Mouse (Mus musculus) left cerebral cortex, postnatal 10 days (tissue): ENCODE measurements at regions not wholly inside any gene's neighbourhood (a gene's known extent, or its start where the extent isn't known, plus 50 kb on each side); places are given as distances from the start of the nearest gene placed in this dataset.

Source experiments
- DNase-seq, 2 experiments: peaks; one replicate each; pipeline ENCODE4 v3.0.0; 2021 to 2022; ENCODE audit warnings: low spot score in 2 of 2, mixed read lengths in 1 of 2; ENCODE audit errors: extremely low spot score in 1 of 2
- intact Hi-C: fragments of 180-260 bp; cut with DNase I; formaldehyde crosslinking; loops from one replicate; pipeline ENCODE4 v1.15.1; 2025

DNA sequence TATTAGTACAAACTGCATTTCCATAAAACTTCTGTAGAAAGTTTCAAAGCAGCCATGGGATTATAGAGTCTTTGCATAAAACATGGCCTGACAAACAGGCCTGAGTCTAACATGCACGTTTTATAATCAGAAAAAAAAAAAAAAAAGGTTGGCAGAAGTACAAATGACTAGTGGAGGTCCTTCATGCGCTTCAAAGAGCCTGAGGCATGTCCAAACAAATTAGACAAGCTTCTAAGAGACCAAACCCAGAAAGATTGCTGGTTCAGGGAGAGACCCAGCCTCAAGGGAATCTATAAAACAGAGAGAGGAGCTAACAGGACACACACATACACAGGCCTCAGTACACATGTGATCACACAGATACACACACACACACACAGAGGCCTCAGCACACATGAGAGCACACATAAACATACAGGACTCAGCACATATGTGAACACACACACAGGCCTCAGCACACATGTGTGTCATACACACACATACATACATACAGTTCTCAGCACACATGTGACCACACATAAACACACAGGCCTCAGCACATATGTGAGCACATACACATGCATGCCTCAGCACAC is 57.0 kb upstream of the Gnaq start:
- intact Hi-C loops = no loop called here
- DNase-seq = no peak

DNA sequence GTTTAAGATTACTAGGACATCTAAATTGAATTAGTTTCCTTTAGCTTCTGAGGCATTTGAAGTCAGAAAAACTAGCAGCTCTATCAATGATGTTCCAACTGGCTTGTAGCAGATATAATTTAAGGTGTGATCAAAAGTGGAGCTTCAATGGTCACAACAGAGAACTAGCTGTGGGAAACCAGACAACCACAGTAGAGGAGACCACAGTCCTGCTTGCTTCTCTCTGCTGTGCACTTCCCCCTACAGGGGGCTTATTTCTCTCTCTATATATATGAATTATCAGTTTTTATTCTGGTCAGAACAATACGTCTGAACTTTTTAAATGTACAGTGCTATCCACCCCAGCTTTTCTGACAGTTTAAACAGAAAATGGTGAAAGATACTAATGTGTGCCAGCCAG is 57.6 kb upstream of the Gnaq start:
- intact Hi-C loops = no loop called here

DNA sequence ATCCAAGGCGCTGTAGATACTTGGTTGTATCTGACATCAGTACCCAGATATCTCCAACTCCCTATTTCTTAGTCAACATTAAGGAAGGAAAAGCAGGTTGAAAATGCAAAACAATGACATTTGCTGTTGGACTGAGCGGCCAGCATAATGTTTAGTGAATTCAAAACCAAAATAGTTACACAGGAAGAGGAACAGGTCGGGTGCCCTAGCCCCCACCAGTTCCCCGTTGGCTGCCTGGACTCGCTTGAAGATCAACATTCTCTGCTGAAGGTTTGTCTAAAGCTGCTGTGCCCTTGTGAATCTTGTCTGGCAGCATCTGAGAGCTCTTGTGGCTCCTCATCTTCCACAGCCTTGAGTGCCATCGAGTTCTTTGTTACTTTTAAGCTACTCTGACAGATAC is 65.3 kb upstream of the Gnaq start:
- intact Hi-C loops = loop anchor here (10.0 kb wide), 1 partner anchor 267 kb away; no protein-coding TSS in a partner anchor

More for the DNA sequence above, 57.6 kb upstream of the Gnaq start:
- no peak for DNase-seq

DNA sequence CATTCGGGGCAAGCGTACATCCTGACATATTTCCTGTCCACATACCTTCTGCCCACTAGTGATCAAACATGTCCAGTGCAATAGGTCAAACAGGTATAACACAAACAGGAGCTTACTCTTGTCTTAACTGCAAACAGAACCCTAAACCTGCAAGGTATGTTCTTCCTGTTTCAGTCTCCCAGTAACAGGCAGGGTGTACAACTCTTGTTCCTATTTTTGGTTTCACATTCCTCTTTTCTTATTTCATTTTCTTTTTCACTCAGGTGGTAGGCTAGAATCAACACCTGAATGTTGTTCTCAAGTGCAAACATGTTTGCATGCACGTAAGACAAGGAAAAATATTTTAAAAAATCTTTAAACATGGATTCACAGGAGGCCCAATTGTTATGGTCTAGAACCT is 67.7 kb upstream of the Gnaq start:
- no peak for DNase-seq
- intact Hi-C loops = loop anchor here (5.0 to 10.0 kb wide), 3 partner anchors 67 to 532 kb away; partner anchors contain the start of gene Gnaq

More for the DNA sequence above, 65.3 kb upstream of the Gnaq start:
- DNase-seq = no peak

DNA sequence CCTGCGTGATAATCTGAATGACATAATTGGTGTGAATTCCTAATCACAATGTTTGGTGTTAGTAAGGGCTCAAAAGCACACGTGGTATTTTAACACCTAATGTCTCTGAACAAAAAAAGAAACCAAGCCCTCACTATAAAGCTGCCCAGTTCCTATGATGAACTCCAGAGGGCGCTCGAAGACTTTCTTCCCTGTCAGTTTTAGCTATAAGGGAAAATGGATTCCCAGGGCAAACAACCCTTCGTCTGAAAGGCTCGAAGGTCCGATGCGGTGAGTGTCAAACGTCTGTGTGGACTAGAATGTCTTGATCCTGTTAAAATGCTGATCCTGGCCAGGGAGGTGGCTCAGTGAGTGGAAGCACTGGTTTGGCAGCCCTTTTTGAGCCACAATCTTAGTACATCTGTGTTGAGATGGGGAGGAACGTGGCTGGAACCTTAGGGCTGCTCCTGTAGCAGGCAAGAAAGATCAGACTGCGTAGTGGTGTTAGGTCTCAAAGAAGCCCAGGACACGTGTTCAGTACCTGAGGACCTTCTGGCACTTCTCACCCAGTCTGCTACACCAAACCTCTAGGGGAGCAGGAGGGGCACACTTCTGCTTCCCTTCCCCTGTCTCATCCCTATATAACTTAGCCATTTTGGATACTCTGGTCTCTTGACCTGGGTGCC is 68.6 kb upstream of the Gnaq start:
- peak; percentile 72 to 77 for DNase-seq
- intact Hi-C loops = loop anchor here (5.0 to 10.0 kb wide), 3 partner anchors 68 to 533 kb away; partner anchors contain the start of gene Gnaq

DNA sequence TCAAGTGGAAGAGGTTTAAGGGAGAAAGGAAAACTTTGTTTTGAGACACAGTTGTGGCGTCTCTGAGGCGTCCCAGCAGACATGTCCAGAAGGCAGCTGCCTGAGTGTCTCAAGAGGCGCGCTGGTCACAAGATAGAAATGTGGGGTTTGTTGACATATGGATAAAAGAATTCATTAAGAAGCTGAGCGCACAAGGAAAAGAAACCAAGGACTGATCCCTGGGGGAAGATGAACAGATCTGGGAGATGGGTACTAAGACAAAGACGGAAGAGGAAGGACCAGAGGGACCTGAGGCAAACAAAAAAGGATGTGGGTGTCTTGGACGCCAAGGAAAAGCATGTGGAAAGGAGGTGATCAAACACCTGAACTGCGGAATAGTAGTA is 69.1 kb upstream of the Gnaq start:
- DNase-seq = no peak
- intact Hi-C loops = loop anchor here (5.0 to 10.0 kb wide), 3 partner anchors 69 to 534 kb away; partner anchors contain the start of gene Gnaq

DNA sequence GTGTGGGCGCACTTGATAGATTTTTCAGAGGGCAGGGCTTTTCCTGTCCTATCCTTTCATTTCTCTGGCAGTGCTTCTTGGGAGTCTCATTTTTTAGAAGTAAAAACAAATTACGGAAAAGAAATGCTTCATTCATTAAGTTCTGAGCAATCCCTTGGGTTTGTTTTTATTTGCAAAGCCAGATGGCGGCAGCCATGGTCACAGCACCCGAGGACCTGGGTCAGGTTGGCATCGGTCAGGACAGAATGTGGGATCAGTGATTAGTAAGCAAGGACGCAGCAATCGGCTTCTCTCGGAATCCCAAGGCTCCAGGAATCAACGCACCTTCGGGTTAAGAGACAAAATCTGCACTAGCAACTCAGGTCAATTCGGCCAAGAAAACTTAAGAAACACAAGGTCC is 70.8 kb upstream of the Gnaq start:
- intact Hi-C loops = loop anchor here (5.0 to 10.0 kb wide), 3 partner anchors 70 to 535 kb away; partner anchors contain the start of gene Gnaq
- no peak for DNase-seq

DNA sequence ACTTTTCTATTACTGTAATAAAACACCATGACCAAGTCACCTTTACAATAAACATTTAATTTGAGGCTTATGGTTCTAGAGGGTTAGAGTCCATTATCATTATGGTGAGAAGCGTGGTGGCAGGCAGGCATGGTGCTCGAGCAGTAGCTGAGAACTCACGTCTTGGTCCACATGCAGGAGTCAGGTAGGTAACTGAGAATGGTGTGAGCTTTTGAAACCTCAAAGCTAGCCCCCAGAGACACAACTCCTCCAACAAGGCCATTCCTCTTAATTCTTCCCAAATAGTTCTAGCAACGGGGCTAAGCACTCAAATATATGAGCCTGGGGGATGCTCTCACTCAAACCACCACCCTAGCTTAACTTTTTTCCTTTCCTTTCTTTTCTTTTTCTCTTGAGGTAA is 73.6 kb upstream of the Gnaq start:
- intact Hi-C loops = no loop called here
- no peak for DNase-seq

DNA sequence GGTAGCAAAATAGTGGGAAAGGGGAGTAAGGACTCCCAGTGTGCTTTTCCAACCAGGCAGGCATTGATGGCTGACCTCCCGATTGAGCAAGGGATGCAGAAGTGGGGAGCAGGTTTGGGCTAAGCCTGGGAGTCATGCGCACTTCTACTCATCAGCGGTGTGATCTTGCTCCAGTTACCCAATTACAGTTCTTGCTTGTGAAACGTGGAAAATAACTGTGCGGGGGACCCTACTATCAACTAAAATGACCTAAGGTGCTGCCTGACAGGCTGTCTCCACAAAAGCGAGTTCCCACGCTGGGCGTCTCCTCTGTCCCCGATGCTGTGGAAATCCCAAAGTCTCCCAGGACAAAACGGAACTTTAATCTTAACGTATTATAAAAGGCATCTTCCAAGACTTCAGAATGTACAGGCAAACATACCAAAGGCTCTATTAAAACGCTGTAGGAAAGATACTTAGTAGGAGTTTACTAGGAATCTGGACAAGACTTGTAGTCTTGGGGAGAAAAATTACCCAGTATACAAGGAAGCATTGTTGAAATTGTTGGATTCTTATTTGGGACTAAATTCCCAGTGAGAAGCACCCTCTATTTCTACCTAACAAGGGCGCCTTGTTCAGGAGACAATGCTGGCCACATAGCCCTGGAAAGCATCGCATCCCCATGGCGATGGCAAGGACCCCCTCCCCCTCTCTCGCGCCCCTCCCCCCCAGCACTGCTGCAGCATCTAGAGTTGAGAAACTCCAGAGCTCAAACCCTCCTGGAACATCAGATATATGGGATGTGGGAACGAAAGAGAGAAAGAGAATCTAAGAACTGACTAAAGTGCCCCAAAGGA is 65.6 kb upstream of the Cep78 start:
- DNase-seq = peak; percentile 20 to 56
- intact Hi-C loops = no loop called here

DNA sequence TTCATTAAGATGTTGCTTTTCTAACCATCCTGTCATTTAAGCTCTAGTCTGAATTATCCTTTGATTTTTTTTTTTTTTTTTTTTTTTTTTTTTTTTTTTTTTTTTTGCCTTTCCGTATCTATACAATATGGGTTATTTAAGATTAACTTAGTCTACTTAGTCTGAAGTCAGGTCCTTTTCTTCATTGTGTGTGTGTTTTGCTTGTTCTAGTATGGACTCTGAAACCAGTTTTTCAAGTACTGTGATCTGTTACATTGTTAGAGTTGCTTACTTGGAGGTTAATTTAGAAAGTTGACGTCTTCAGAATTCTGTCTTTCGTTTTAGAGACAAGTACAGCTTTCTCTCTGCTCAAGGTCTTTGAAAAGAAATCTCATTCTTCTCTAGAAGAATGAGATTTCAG is 64.9 kb upstream of the Cep78 start:
- intact Hi-C loops = no loop called here
- DNase-seq = no peak

DNA sequence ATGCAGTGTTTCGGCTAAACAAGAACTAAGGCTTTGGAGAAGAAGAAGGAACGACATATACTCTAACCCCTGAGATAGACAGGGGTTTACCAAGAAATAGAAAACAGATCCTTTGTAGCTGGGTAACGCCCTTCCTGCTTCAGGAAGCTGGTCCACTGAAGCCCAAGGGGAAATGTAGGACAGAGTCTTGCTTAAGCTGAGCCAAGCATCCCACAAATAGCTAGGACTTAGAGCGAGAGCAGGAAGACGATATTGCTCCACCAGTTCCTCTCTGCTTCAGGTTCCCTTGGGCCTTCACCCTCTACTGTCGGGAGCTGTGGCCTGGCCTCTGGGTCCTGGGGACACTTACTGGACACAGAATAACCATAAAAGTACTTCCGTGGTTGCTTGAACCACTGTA is 62.2 kb upstream of the Cep78 start:
- DNase-seq = no peak
- intact Hi-C loops = no loop called here

DNA sequence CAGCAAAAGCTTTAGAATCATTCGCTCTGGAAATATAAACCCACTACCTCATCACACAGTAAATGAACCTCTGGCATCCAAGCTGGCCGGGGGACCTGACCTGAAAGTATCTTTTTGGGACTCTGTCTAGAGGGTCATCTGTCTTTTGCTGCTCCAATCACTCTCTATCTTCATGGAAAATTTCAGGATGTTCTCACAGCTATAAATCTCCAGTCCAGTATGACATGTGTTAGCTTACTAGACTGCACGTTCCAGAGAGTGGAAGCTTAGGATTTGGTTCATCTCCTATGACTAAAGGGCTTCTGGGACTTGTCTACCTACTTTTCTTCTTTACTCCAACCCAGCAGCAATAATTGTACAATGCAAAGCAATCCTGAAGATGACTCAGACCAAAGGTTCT is 60.5 kb upstream of the Cep78 start:
- intact Hi-C loops = no loop called here

DNA sequence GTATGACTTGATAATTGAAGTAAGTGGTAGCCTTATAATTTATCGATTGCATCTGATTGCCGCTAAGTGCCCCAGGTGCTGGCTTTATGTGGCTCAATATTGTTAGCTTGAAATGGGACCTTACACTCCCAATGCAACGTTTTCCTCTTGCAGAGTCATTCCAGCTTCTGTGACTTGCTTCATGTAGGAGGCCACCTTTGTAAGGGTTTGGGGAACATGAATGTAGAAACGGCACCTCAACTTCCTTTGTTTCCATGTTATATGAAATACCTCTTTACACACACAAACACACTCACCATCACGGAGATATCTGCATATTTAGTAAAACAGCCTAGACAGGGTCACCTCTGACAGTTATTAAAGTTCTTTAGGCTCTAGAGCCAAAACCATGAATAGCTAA is 59.4 kb upstream of the Cep78 start:
- DNase-seq = no peak
- intact Hi-C loops = no loop called here

More for the DNA sequence above, 60.5 kb upstream of the Cep78 start:
- no peak for DNase-seq

DNA sequence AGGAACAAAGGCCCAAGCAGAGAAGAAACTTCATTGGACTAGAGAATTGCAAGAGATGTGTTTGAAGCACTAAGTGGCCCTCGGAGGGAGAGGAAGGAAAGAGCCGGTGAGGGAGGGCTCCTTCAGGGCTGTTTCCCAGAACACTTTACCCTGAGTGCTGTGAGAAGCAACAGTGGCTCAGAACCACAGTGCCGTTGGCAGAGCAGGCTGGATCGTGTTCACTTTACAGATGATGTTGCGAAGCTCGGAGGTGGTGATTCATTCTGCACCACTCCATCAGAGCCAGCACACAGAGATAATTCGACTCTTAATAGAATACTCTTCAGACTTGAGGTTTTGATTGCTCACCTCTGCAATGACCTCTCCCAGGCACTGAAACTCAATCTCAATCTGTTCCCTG is 58.2 kb upstream of the Cep78 start:
- intact Hi-C loops = no loop called here
- no peak for DNase-seq

DNA sequence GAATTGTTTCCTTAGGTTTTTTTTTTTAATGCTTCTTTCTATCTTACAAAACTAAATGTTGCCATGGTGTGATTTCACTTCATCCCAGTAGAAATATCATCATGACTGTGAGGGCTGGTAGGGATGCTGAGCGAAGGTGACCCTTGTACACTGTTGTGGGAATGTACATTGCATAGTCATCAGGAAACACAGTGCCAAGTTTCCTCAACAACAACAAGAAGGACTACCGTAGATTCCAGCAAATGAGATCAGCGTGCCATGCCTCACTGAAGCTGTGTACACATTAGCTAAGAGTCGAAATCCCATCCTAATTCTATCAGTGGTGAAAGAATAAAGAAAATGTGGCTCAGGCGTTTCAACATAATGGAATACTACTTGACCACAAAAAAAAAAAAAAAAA is 57.1 kb upstream of the Cep78 start:
- DNase-seq = no peak
- intact Hi-C loops = no loop called here

DNA sequence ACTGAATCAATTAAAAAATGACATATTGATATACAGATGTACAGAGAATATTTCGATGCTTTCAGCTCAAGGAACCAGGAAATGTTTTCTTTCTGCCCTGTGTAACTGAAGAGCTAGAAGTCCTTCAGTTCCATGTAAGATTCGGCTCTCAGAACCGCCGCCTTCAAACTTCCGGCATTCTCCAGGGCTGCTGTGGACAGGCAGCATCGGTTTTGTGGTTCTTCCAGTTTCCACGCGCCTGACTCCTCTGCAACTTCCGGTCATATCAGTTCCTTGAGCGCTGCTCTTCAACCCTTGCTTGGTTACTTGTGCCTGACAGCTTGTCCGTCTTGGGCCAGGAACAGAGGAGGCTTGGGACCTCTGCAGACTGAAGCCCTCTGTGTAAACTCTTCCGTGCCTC is 53.0 kb upstream of the Cep78 start:
- DNase-seq = no peak
- intact Hi-C loops = no loop called here
